Mouse (Mus musculus) layer of hippocampus, postnatal 25 days (tissue): Measurements from ENCODE around the gene Vamp2. TPM values are rescaled to one million over a fixed set of nuclear protein-coding genes. Genes with fewer than 3 reads are reported as not detected.

Source experiments
- DNase-seq, 2 experiments: peaks; one replicate each; pipeline ENCODE4 v3.0.0; 2022; ENCODE audit warnings: mixed read lengths in 2 of 2, low spot score in 1 of 2; ENCODE audit errors: extremely low spot score in 1 of 2
- total RNA-seq, 2 experiments: library from RNA; stranded (reverse); gene quantifications; 2 replicates each; pipeline ENCODE4 v1.2.3; 2021

The Vamp2 gene
- total RNA-seq, 2 experiments from 2014 or later, result 978 to 1,010 TPM

DNA sequence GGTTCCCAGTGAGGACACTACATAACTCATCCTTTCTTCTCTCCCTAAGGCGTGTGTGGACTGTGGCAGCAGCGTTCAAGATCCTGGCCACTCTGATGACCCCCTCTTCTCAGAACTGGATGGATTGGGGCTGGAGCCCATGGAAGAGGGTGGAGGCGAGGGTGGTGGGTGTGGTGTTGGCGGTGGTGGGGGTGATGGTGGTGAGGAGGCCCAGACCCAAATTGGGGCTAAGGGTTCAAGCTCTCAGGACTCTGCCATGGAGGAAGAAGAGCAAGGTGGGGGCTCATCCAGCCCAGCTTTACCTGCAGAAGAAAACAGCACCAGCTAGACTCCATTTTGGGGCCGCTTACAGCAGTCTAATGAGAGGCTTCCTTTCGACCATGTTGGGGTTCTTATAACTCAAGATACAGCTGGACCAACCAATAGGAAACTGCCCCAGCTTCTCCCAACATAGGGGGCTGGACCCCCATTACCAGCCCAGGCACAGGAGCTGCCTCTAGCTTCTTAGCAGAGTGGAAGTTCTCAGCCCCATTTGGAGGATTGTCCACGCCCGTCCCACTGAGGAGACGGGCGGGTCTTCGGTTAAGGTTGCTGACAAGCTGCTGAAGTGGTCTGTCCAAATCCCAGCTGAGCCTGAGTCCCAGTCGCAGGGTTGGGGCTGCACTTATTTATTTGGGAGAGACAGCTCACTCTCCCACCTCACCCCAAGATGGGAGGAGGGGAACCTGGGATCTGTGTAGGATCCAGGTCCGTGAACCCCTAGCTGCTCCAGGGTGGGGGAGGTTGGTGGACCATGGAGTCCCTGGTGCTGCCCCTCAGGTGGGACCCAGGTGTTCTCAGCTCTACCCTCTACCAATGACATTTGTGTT, 21.0 kb downstream of the Vamp2 start:
- no peak for DNase-seq

DNA sequence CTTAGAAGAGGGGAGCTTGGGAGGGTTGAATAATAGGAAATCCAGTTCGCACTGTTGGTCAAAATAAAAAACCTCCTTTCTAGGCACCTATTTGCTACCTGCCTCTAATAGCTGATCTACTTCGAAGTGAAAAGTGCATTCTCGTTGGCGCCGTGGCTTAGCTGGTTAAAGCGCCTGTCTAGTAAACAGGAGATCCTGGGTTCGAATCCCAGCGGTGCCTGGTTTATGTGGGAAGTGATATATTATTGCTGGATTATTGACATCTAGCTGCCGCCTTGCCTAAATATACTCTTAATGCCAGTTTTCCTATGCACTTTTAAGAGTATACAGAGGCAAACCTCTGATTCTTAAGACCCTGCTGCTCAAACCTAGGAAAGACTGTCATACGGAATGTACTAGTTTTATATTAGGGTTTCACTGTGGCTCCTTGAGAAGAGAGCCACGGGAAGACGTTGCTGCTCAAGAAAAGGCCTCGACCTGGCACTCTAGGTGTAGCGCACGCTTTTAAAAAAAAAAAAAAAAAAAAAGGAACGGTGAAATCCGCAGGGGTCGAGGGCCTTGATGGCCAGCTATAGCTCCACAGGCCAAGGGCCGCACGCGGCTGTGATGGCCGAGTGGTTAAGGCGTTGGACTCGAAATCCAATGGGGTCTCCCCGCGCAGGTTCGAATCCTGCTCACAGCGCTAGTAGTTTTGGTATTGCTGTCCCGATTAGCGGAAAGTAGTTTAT, 22.2 kb downstream of the Vamp2 start:
- DNase-seq, result peak; percentile 98

DNA sequence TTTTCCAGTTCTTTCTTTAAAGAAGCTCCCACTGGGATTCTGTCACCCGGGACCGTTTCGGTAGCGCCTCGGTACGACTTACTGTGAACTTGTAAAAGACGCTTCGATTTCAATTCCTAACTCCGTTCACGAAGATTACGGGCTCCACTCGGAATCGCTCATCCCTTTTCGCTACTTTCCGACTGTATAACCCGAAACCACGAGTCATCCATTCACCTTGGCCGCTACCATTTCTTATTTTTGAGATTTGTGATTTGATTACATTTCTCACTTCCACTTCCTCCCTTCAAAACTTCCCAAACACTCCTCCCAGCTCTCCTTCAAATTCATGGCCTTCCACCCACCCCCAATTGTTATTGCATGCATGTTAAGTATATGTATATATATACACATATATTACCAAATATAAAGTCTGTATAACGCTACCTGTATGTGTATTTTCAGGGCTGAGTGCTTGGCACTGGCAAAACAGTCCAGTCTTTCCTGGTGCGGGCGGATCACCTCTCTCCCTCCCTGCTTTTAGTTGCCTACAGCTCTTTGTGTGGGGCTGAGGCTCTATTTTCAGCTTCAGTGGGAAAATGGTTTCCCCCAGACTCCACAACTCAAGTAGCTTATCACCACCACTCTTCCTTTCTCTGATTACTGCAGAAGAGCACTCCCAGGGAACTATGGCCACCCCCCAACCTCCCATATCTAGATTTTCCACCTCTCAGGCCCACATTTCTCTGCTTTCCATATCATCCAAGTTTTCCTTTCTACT, 22.9 kb downstream of the Vamp2 start:
- DNase-seq, result no peak

- DNase-seq, result no peak
These were observed 23.6 kb downstream of the Vamp2 start for GRCm38 (mm10) chr11:69111865-69112264.

DNA sequence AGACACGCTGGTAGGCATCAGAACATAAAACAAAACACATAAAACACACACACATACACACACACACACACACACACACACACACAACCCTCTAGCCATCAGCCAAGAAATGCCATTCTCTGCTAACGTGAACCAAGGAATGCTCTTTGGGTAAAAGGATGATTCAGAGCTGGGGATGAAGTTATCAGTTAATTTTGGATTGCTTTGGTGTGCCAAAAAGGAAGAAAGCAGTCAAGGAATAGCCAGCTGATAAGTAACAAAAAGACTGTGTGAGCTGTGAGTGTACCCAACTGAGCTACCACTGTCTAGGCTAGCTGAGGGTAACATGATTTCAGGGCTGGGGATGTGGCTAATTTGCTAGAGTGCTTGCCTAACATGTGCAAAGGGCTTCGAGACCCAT, 25.7 kb downstream of the Vamp2 start:
- DNase-seq, result no peak

GRCm38 (mm10) chr11:69114621-69115020, 26.3 kb downstream of the Vamp2 start:
- DNase-seq, result no peak

GRCm38 (mm10) chr11:69116843-69117242, 28.6 kb downstream of the Vamp2 start:
- DNase-seq, result no peak

GRCm38 (mm10) chr11:69117737-69118695, 29.7 kb downstream of the Vamp2 start:
- peak in 1 of 2 experiments; percentile 48 for DNase-seq

DNA sequence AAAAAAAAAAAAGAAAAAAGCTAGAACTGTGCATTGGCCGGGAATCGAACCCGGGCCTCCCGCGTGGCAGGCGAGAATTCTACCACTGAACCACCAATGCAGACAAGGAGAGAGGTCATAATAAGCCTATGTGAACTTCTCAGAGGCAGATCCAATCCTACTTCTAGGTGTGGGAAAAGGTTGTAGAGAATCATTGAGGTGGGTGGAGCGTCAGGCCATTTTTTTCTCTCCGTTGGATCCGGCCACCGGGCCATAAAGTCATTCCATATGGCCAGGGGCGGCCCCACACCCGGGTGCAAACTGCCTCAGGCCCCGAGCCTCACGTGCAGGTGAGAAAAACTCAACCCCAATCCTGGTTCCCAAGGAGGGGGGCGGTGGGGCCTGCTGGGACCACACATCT, 30.5 kb downstream of the Vamp2 start:
- DNase-seq, result peak; percentile 85 to 96

- DNase-seq, result no peak
These were observed 31.3 kb downstream of the Vamp2 start for GRCm38 (mm10) chr11:69119446-69120155.

DNA sequence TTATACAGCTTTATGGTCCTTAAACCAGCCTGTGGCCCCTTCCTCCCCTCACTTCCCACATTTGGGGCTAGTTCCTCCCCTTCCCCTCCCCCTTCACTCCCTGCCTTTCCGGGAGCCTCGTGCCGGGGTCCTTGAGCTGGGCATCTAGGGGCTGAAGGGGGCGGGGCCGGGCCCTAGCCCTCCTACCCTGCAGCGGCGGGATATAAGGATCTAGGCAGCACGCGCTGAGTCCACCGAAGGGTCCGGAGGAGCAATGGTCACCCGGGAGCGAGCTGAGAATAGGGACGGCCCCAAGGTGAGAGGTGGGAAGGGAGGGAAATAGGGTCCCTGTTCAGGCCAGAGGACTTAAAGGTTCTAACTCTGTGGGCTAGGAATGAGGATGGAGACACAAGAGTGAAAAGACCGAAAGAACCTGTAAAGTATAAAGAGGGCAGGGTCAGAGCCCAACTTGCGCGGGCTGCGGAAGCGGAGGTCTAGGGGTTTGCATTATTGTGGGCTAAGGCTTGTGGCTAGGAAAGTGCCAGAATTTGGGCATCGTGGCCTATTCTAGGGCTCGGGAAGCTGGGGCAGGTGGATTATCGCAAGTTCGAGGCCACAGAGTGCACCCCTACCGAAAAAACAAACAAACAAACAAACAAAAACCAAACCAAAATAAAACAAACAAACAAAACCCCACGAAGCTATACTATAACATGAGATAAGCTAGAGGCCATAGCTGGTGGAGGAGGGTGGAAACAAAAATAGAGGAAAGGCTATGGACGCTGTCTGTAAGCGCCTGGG, 32.1 kb downstream of the Vamp2 start, which contains the start of gene Hes7:
Gene Hes7 (plus strand): TSS at position 184 of the 780 bp plus-strand sequence.
- DNase-seq, result no peak

- DNase-seq, result no peak
These were observed 32.9 kb downstream of the Vamp2 start for GRCm38 (mm10) chr11:69121001-69121740.

DNA sequence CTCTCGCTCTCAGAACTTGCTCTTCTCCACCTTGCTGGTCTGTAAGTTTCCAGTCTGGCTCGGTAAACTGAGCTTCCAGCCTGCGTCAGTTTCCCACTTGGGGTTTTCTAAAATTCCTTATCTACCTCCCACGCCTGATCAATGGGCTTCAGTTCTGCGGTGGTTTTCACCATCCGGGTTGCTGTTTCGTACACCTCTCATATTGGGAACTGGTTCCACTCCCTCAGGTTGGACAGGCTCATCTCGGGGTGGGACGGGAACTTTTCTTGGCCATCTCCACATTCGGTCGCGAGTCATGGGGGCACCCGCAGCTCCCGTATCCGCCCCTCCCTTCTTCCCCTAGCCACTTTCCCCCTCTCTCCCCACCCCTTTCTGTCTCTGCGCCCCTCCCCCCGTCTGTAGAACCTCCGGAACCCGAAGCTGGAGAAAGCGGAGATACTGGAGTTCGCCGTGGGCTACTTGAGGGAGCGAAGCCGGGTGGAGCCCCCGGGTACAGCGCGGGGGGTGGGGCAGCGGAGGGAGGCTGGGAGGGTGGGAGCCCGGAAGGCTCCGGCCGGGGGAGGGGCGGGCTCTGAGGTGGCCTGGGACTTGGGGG, 33.5 kb downstream of the Vamp2 start:
- DNase-seq, result peak in 1 of 2 experiments; percentile 52

DNA sequence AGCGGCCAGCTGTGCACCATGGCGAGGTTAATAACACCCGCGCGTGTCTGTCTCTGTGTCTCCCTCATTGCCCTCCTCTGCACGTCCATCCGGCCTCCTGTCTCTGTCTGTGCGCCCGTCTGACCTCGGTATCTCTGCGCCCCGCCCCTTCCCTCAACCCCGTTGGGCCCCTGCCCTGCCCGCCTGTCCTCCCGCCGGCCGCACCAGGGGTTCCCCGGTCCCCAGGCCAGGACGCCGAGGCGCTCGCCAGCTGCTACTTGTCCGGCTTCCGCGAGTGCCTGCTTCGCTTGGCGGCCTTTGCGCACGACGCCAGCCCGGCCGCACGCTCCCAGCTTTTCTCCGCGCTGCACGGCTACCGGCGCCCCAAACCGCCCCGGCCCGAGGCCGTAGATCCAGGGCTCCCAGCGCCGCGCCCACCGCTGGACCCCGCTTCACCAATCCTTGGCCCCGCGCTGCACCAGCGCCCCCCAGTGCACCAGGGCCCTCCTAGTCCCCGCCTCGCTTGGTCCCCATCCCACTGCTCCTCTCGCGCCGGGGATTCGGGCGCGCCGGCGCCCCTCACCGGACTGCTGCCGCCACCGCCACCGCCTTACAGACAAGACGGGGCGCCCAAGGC, 34.2 kb downstream of the Vamp2 start, which contains the start of gene 9130213A22Rik:
Gene 9130213A22Rik (minus strand): TSS at position 254 of the 616 bp plus-strand sequence.
- peak; percentile 78 to 89 for DNase-seq

DNA sequence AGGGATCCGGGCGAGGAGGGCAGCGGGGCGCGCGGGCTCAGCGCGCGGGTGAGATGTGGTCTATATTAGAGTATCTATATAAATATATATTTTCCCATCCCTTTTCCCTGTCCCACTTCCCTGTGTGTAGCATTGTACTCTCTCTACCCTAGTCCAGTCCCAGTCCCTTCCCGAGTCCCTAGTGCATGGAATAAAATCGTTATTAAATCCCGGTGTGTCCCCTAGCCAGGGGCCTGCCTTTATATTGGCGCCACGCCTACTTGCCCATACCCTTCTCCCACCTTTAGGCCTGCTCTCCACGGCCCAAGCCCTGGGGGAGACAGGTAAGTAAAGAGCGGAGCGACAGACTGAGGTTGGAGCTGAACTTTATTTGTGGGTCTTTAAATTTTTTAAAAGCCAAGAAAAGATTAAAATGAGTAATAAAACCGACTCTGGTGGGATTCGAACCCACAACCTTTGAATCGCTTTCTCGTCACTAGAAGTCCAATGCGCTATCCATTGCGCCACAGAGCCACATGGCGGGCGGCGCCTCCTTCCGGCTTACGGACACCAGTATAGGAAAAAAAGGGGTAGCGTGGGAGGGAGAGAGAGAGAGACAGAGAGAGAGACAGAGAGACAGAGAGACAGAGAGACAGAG, 34.9 kb downstream of the Vamp2 start:
- DNase-seq, result peak; percentile 93 to 95
